Mouse (Mus musculus) cortical plate, adult 2 months (tissue): ENCODE results near the gene Gcnt3. TPM values are rescaled to one million over a fixed set of nuclear protein-coding genes. Genes with fewer than 3 reads are reported as not detected.

Source experiments
- H3K27ac ChIP-seq: fragments of 200-500 bp; 2 replicates; pipeline ENCODE4 v1.5.1; 2012; ENCODE audit warnings: low read length, control low read depth, inconsistent platforms; ENCODE audit not compliant: insufficient read depth
- H3K4me1 ChIP-seq: fragments of 200-500 bp; 2 replicates; pipeline ENCODE4 v1.6.1; 2011; ENCODE audit warnings: low read length; ENCODE audit not compliant: control insufficient read depth, insufficient read depth
- H3K4me3 ChIP-seq: fragments of 200-500 bp; 2 replicates; pipeline ENCODE4 v1.5.1; 2011; ENCODE audit warnings: mild to moderate bottlenecking, low read length, control low read depth; ENCODE audit not compliant: insufficient read depth
- CTCF ChIP-seq: fragments of 200-500 bp; IDR thresholded peaks from 2 replicates; pipeline ENCODE4 v1.5.1; 2011; ENCODE audit warnings: mild to moderate bottlenecking, control low read depth, low read length; ENCODE audit not compliant: insufficient read depth; ENCODE audit errors: extremely low read depth
- POLR2A ChIP-seq: fragments of 200-500 bp; IDR thresholded peaks from 2 replicates; pipeline ENCODE4 v1.6.1; 2011; ENCODE audit warnings: mild to moderate bottlenecking, low read length, control low read depth; ENCODE audit not compliant: insufficient read depth; ENCODE audit errors: extremely low read depth
- polyA plus RNA-seq: library from polyadenylated mRNA; depleted of rRNA; stranded (reverse); fragments of >200 nt; gene quantifications from 2 replicates; pipeline ENCODE4 v1.2.3, GENCODE M21; 2012

Gcnt3 gene
- polyA plus RNA-seq, 1 experiment, result not detected

- H3K4me3 ChIP-seq, result no peak overlapping the region
- H3K4me1 ChIP-seq, result no peaks in the 10 kb centered on the region
- H3K27ac ChIP-seq, result no peak overlapping the region
- TF ChIP-seq CTCF (no peak), POLR2A (no peak)
Observed at GRCm38 (mm10) chr9:70077170-70077569, 39.3 kb upstream of the Gcnt3 start.

GRCm38 (mm10) chr9:70072387-70072786, 34.5 kb upstream of the Gcnt3 start:
- no peaks in the 10 kb centered on the region for H3K4me1 ChIP-seq
- H3K27ac ChIP-seq, result no peak overlapping the region
- no peak overlapping the region for H3K4me3 ChIP-seq
- no peak for TF ChIP-seq CTCF
- no peak for TF ChIP-seq POLR2A

GRCm38 (mm10) chr9:70069961-70070435, 32.1 kb upstream of the Gcnt3 start:
- H3K4me1 ChIP-seq, result no peaks in the 10 kb centered on the region
- no peak for TF ChIP-seq CTCF
- no peak for TF ChIP-seq POLR2A

DNA sequence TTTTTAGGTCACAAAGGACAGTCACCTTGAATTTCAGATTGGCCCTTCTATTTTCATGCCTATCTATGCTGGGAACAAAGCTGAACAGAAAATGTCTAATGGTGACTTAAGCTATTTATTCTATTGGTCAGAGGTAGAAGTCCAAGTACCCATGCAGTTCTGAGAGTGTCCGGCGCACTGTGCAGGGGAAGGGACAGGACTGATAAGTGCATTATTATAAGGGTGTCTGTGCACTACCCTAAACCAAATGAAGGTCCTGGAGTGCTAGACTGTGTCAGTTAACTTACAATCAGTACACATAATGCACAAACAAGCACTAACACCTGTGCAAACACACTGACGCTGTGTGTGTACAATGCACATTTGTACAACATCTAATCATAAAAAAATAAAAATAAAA, 29.6 kb upstream of the Gcnt3 start:
- no peak overlapping the region for H3K4me3 ChIP-seq
- H3K4me1 ChIP-seq, result no peaks in the 10 kb centered on the region
- no peak overlapping the region for H3K27ac ChIP-seq
- no peak for TF ChIP-seq POLR2A
- no peak for TF ChIP-seq CTCF

More at GRCm38 (mm10) chr9:70069961-70070435, 32.1 kb upstream of the Gcnt3 start:
- Histone ChIP-seq H3K27ac (no peak overlapping the region), H3K4me3 (no peak overlapping the region)

GRCm38 (mm10) chr9:70062012-70062411, 24.1 kb upstream of the Gcnt3 start:
- Histone ChIP-seq H3K4me3 (no peak overlapping the region), H3K4me1 (no peaks in the 10 kb centered on the region), H3K27ac (no peak overlapping the region)
- TF ChIP-seq CTCF (no peak), POLR2A (no peak)

- TF ChIP-seq CTCF (no peak), POLR2A (no peak)
- no peak overlapping the region for H3K27ac ChIP-seq
- H3K4me1 ChIP-seq, result no peaks in the 10 kb centered on the region
- no peak overlapping the region for H3K4me3 ChIP-seq
Observed at GRCm38 (mm10) chr9:70053411-70053810, 15.5 kb upstream of the Gcnt3 start.

DNA sequence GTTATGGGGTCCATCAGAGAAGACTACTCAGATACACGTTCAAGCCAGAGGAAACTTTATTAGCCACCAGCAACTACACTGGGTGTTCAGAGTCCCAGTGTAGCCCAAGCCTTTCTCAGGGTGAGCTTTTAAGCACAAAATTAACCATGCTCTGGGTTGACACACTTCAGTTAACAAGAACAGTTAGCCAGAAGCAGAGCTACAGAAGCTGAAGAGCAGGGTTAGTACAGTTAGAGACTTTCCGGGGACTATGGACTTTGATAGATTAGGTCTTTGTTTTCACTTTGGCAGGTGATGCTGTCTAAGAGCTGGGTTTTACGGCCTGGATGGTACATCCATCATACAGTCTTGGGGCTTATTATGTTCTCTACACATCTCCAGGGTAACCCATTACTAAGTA, 14.8 kb upstream of the Gcnt3 start:
- Histone ChIP-seq H3K4me1 (no peaks in the 10 kb centered on the region), H3K27ac (no peak overlapping the region), H3K4me3 (no peak overlapping the region)
- TF ChIP-seq POLR2A (no peak), CTCF (no peak)

DNA sequence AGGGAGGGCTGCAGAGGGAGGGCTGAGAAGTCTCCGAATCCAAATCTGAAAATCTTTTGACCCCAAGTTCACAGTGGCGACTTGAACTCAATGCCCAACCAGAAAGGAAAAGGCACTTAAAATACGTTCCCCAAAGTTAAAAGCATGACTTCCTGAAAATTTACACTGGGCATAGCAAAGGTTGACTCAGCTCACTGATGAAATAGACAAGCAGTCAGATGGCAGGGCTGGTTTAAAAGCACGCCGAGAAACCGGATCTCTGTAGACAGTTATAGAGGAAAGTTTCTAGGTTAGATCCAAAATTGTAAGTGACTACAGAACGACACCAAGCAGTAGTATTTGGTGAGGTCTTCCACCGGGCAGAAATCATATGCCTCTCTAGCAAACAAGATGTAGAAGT, 12.0 kb upstream of the Gcnt3 start:
- TF ChIP-seq CTCF, result no peak
- no peak for TF ChIP-seq POLR2A
- H3K4me3 ChIP-seq, result no peak overlapping the region
- no peak overlapping the region for H3K27ac ChIP-seq
- H3K4me1 ChIP-seq, result no peaks in the 10 kb centered on the region

- no peak overlapping the region for H3K4me3 ChIP-seq
- TF ChIP-seq CTCF, result no peak
- TF ChIP-seq POLR2A, result no peak
- no peaks in the 10 kb centered on the region for H3K4me1 ChIP-seq
- H3K27ac ChIP-seq, result no peak overlapping the region
Observed at GRCm38 (mm10) chr9:70049416-70049783, 11.5 kb upstream of the Gcnt3 start.

- no peaks in the 10 kb centered on the region for H3K4me1 ChIP-seq
- no peak for TF ChIP-seq CTCF
- TF ChIP-seq POLR2A, result no peak
- H3K27ac ChIP-seq, result no peak overlapping the region
Observed at GRCm38 (mm10) chr9:70048751-70049415, 11.0 kb upstream of the Gcnt3 start.

More at GRCm38 (mm10) chr9:70048751-70049415, 11.0 kb upstream of the Gcnt3 start:
- H3K4me3 ChIP-seq, result no peak overlapping the region
